Mouse (Mus musculus): ENCODE data around the gene Hnrnpul1. TPM values are rescaled to one million over a fixed set of nuclear protein-coding genes. Genes with fewer than 3 reads are reported as not detected.

Hnrnpul1 gene
- polyA plus RNA-seq, 1 experiment, result 82.5 TPM

DNA sequence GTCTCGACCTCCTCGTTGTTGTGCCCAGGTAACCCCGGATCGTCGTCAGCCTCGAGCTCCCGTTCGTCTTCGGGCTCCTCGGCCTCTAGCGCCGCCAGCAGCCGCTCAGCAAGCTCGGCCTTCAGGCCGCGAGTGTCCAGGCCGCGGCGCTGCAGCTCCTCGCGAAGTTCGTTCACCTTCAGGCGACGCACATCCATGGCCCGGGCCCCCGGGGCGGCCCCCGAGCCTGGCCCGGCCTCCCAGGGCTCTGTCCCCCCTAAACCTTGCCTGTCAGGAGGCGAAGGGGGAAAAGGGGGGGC lies 169 bp downstream of the Hnrnpul1 start:
- no peak for TF ChIP-seq CTCF (IDR thresholded peaks at IDR 0.05; ENCODE audit: control insufficient read depth, insufficient read depth, insufficient replicate concordance, low read depth, low read length)
- no peak for TF ChIP-seq POLR2A (IDR thresholded peaks at IDR 0.05; ENCODE audit: control insufficient read depth, low read depth, low read length)
- Histone ChIP-seq H3K4me1 (ENCODE audit: control insufficient read depth, insufficient read depth, low read length) (peaks cover 10% of the 10 kb centered on the region), H3K27ac (ENCODE audit: control insufficient read depth, insufficient read depth, low read depth, low read length) (peak overlapping the region; percentile 98), H3K27me3 (ENCODE audit: control insufficient read depth, insufficient read depth, low read length) (no peaks in the 10 kb centered on the region), H3K36me3 (ENCODE audit: control insufficient read depth, insufficient read depth, low read length) (peaks cover 1% of the 10 kb centered on the region; the same call in 1 of the 2 replicates), H3K4me3 (ENCODE audit: control insufficient read depth, low read depth, low read length) (peak overlapping the region; percentile 95)

DNA sequence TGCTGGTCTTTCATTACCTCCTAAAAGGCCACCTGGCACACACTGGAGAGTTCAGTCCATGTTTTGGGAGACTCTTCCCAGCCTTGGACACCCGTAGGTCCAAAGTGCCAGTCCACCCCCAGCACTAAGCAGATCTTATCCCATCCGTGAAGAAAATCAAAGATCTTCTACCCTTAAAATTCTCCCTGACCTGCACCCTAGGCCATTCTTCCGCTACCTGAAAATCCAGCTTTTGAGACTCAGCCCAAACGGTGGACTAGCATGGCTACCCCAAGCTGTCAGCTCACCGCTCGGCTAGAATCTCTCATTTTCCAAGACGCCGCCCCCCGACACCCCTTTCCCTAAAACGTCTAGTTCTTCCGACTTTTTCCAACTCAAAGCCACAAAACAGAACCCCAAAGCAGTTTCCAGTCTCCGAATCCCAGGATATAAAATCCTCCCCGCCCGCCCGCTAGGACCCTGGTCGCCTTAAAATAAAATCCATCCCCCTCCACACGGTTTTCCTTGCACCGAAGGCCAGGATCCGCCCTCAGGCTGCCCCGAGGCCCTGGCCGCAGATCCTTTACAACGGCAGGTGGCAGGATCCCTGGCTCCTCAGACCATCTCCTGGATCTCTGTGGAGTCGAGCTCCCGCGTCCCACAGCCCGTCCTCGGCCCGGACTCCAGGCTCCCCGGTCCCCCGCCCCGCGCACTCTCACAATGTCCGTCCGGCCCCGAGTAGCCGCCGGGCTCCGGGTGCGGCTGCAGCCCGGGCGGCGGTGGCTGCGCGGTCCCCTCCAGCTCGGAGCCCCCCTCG lies 716 bp downstream of the Hnrnpul1 start:
- Histone ChIP-seq H3K27me3 (ENCODE audit: control insufficient read depth, insufficient read depth, low read length) (no peaks in the 10 kb centered on the region), H3K36me3 (ENCODE audit: control insufficient read depth, insufficient read depth, low read length) (peaks cover 1% of the 10 kb centered on the region)
- TF ChIP-seq POLR2A (IDR thresholded peaks at IDR 0.05; ENCODE audit: control insufficient read depth, low read depth, low read length), result no peak
- no peak for TF ChIP-seq CTCF (IDR thresholded peaks at IDR 0.05; ENCODE audit: control insufficient read depth, insufficient read depth, insufficient replicate concordance, low read depth, low read length)

DNA sequence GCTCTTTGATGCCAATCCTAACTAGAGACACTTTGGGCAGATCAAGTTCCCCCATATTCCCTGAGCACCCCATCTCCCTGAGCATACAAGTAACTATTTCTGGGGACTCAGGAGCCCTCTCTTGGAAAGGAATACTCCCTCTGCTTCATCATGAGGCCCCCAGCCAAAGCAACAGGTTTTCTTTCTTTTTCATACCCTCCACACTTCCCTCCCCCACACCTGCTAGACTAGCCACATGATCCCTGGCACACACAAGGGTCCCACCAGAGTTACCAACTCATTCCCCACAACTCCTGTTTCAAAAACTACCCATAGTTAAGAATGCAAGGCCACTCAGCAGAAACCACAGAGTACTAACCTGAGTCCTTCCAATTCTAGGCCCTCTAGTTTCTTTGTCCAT lies 1.5 kb downstream of the Hnrnpul1 start:
- TF ChIP-seq POLR2A (IDR thresholded peaks at IDR 0.05; ENCODE audit: control insufficient read depth, low read depth, low read length) (no peak), CTCF (IDR thresholded peaks at IDR 0.05; ENCODE audit: control insufficient read depth, insufficient read depth, insufficient replicate concordance, low read depth, low read length) (no peak)
- Histone ChIP-seq H3K36me3 (ENCODE audit: control insufficient read depth, insufficient read depth, low read length) (peaks cover 6% of the 10 kb centered on the region), H3K27ac (ENCODE audit: control insufficient read depth, insufficient read depth, low read depth, low read length) (peak overlapping the region; percentile 98; the same call in 1 of the 2 replicates), H3K4me3 (ENCODE audit: control insufficient read depth, low read depth, low read length) (peak overlapping the region; percentile 95; the same call in 1 of the 2 replicates), H3K27me3 (ENCODE audit: control insufficient read depth, insufficient read depth, low read length) (no peaks in the 10 kb centered on the region), H3K4me1 (ENCODE audit: control insufficient read depth, insufficient read depth, low read length) (peaks cover 7% of the 10 kb centered on the region)

More for the DNA sequence above, 716 bp downstream of the Hnrnpul1 start:
- peaks cover 10% of the 10 kb centered on the region for H3K4me1 ChIP-seq (ENCODE audit: control insufficient read depth, insufficient read depth, low read length)
- H3K4me3 ChIP-seq (ENCODE audit: control insufficient read depth, low read depth, low read length), result peak overlapping the region; percentile 95
- H3K27ac ChIP-seq (ENCODE audit: control insufficient read depth, insufficient read depth, low read depth, low read length), result peak overlapping the region; percentile 98

DNA sequence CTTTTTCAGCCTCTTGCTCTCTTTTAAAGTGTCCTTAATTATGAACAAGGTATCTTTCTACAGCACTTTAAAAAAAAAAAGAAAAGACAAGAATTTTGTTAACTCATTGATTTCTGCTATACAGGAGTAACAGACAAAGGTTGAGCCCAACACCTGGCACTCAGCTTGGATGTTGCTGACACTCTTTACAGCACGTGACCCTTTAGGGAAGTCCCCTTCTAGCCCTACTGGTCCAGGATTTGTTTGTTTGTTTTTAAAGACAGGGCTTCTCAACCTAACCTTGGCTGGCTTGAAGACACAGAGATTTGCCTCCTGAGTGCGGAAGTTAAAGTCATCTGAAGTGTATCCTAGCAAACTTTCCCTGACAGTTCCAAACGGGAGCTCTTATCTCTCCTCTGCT lies 7.7 kb downstream of the Hnrnpul1 start:
- Histone ChIP-seq H3K36me3 (ENCODE audit: control insufficient read depth, insufficient read depth, low read length) (peaks cover 12% of the 10 kb centered on the region), H3K27me3 (ENCODE audit: control insufficient read depth, insufficient read depth, low read length) (no peaks in the 10 kb centered on the region), H3K4me3 (ENCODE audit: control insufficient read depth, low read depth, low read length) (no peak overlapping the region), H3K27ac (ENCODE audit: control insufficient read depth, insufficient read depth, low read depth, low read length) (no peak overlapping the region), H3K4me1 (ENCODE audit: control insufficient read depth, insufficient read depth, low read length) (no peaks in the 10 kb centered on the region; the same call in 1 of the 2 replicates)
- TF ChIP-seq CTCF (IDR thresholded peaks at IDR 0.05; ENCODE audit: control insufficient read depth, insufficient read depth, insufficient replicate concordance, low read depth, low read length), result no peak

DNA sequence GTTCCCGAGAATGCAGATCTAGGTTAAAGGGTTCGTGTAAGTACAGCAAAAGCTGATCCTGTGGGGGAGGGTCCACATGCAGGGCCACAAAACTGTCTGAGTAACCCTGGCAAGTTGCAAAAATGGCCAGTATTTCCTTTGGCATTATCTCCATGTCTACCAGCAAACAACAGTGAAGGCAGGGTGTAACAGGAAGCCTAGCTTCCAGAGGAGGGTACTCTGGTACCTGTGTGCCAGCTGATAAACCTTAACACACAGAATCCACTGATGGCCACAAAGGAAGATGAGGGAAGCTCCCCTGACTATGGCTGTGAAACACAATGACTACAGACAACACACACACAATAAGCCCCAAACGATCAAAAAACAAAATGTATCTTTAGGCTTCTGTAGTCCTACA lies 16.3 kb downstream of the Hnrnpul1 start:
- Histone ChIP-seq H3K27me3 (ENCODE audit: control insufficient read depth, insufficient read depth, low read length) (no peaks in the 10 kb centered on the region), H3K4me1 (ENCODE audit: control insufficient read depth, insufficient read depth, low read length) (no peaks in the 10 kb centered on the region; the same call in 1 of the 2 replicates), H3K27ac (ENCODE audit: control insufficient read depth, insufficient read depth, low read depth, low read length) (no peak overlapping the region), H3K4me3 (ENCODE audit: control insufficient read depth, low read depth, low read length) (no peak overlapping the region), H3K36me3 (ENCODE audit: control insufficient read depth, insufficient read depth, low read length) (peaks cover 6% of the 10 kb centered on the region)
- TF ChIP-seq POLR2A (IDR thresholded peaks at IDR 0.05; ENCODE audit: control insufficient read depth, low read depth, low read length) (no peak), CTCF (IDR thresholded peaks at IDR 0.05; ENCODE audit: control insufficient read depth, insufficient read depth, insufficient replicate concordance, low read depth, low read length) (no peak)

DNA sequence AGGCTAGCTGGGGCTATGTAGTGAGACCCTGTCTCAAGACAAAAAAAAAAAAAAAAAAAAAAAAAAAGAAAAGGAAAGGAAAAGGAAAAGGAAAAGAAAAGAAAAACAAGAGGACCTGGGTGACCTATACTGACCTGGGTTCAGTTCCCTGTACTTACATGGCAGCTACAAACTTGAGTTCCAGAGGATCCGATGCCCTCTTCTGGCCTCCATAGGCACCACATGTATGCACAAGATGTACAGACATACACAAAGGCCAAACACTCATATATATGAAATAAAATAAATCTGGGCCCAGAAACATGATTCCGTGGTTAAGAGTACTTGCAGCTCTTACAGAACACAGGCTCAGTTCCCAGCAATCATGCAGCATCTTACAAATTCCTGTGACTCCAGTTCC lies 17.6 kb downstream of the Hnrnpul1 start:
- Histone ChIP-seq H3K4me3 (ENCODE audit: control insufficient read depth, low read depth, low read length) (no peak overlapping the region), H3K4me1 (ENCODE audit: control insufficient read depth, insufficient read depth, low read length) (no peaks in the 10 kb centered on the region; the same call in 1 of the 2 replicates), H3K27me3 (ENCODE audit: control insufficient read depth, insufficient read depth, low read length) (no peaks in the 10 kb centered on the region), H3K36me3 (ENCODE audit: control insufficient read depth, insufficient read depth, low read length) (peaks cover 10% of the 10 kb centered on the region), H3K27ac (ENCODE audit: control insufficient read depth, insufficient read depth, low read depth, low read length) (no peak overlapping the region)
- TF ChIP-seq POLR2A (IDR thresholded peaks at IDR 0.05; ENCODE audit: control insufficient read depth, low read depth, low read length) (no peak), CTCF (IDR thresholded peaks at IDR 0.05; ENCODE audit: control insufficient read depth, insufficient read depth, insufficient replicate concordance, low read depth, low read length) (no peak)

DNA sequence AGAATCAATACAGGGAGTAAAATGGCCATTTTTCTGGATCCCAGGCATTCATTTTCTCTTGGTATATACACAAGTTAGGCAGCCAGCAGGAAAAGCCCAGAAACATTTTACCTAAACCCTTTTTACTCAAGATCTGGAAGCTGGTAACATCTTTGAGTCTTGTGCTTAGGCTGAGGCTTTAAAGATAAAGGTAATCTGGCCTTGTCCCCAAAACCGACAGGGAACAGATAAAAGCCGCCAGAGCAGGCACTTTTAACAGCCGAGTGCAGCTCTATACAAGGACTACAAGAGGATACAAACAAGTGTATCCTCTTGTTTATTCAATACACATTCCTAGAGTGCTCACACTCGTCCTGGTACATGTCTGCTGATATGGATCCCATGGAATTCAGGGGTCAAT lies 19.6 kb downstream of the Hnrnpul1 start:
- H3K27ac ChIP-seq (ENCODE audit: control insufficient read depth, insufficient read depth, low read depth, low read length), result no peak overlapping the region
- peaks cover 10% of the 10 kb centered on the region for H3K36me3 ChIP-seq (ENCODE audit: control insufficient read depth, insufficient read depth, low read length)
- TF ChIP-seq POLR2A (IDR thresholded peaks at IDR 0.05; ENCODE audit: control insufficient read depth, low read depth, low read length) (no peak), CTCF (IDR thresholded peaks at IDR 0.05; ENCODE audit: control insufficient read depth, insufficient read depth, insufficient replicate concordance, low read depth, low read length) (no peak)
- no peaks in the 10 kb centered on the region for H3K27me3 ChIP-seq (ENCODE audit: control insufficient read depth, insufficient read depth, low read length)
- no peaks in the 10 kb centered on the region for H3K4me1 ChIP-seq (ENCODE audit: control insufficient read depth, insufficient read depth, low read length)
- no peak overlapping the region for H3K4me3 ChIP-seq (ENCODE audit: control insufficient read depth, low read depth, low read length)

Measured in testis, adult 2 months (tissue).